Mouse (Mus musculus): ENCODE measurements at regions not wholly inside any gene's neighbourhood (a gene's known extent, or its start where the extent isn't known, plus 50 kb on each side); places are given as distances from the start of the nearest gene placed in this dataset.
A peak's percentile ranks its signal among the peaks of the same experiment; 100 is the strongest.

- DNase-seq (ENCODE audit: low read depth, low spot score) = no peak
These were observed 340.8 kb downstream of the Pax1 start for GRCm38 (mm10) chr2:147702330-147703063.

- DNase-seq (ENCODE audit: low read depth, low spot score) = no peak
These were observed 337.9 kb downstream of the Pax1 start for GRCm38 (mm10) chr2:147699524-147700081.

GRCm38 (mm10) chr2:147691896-147692295 lies 330.2 kb downstream of the Pax1 start:
- DNase-seq (ENCODE audit: low read depth, low spot score) = peak; percentile 39

GRCm38 (mm10) chr2:147690506-147691208 lies 328.9 kb downstream of the Pax1 start:
- DNase-seq (ENCODE audit: low read depth, low spot score) = no peak

GRCm38 (mm10) chr2:147688742-147689141 lies 327.0 kb downstream of the Pax1 start:
- DNase-seq (ENCODE audit: low read depth, low spot score) = peak; percentile 73

- peak; percentile 20 for DNase-seq (ENCODE audit: low read depth, low spot score)
These were observed 294.9 kb downstream of the Pax1 start for GRCm38 (mm10) chr2:147656667-147657066.

GRCm38 (mm10) chr2:147650229-147650628 lies 288.5 kb downstream of the Pax1 start:
- no peak for DNase-seq (ENCODE audit: low read depth, low spot score)

GRCm38 (mm10) chr2:147647972-147648371 lies 286.2 kb downstream of the Pax1 start:
- DNase-seq (ENCODE audit: low read depth, low spot score) = no peak

GRCm38 (mm10) chr2:147647506-147647905 lies 285.8 kb downstream of the Pax1 start:
- DNase-seq (ENCODE audit: low read depth, low spot score) = no peak

GRCm38 (mm10) chr2:147637882-147638281 lies 276.2 kb downstream of the Pax1 start:
- DNase-seq (ENCODE audit: low read depth, low spot score) = no peak

- DNase-seq (ENCODE audit: low read depth, low spot score) = no peak
These were observed 271.0 kb downstream of the Pax1 start for GRCm38 (mm10) chr2:147632737-147633136.

GRCm38 (mm10) chr2:147629716-147630115 lies 268.0 kb downstream of the Pax1 start:
- DNase-seq (ENCODE audit: low read depth, low spot score) = no peak

GRCm38 (mm10) chr2:147627096-147627495 lies 265.4 kb downstream of the Pax1 start:
- peak; percentile 53 for DNase-seq (ENCODE audit: low read depth, low spot score)

- DNase-seq (ENCODE audit: low read depth, low spot score) = no peak
These were observed 261.4 kb downstream of the Pax1 start for GRCm38 (mm10) chr2:147623116-147623515.

- no peak for DNase-seq (ENCODE audit: low read depth, low spot score)
These were observed 256.1 kb downstream of the Pax1 start for GRCm38 (mm10) chr2:147617849-147618248.

GRCm38 (mm10) chr2:147610343-147610742 lies 248.6 kb downstream of the Pax1 start:
- DNase-seq (ENCODE audit: low read depth, low spot score) = no peak

GRCm38 (mm10) chr2:147601639-147602038 lies 239.9 kb downstream of the Pax1 start:
- peak; percentile 35 for DNase-seq (ENCODE audit: low read depth, low spot score)

GRCm38 (mm10) chr2:147572413-147572812 lies 210.7 kb downstream of the Pax1 start:
- no peak for DNase-seq (ENCODE audit: low read depth, low spot score)

- no peak for DNase-seq (ENCODE audit: low read depth, low spot score)
These were observed 199.5 kb downstream of the Pax1 start for GRCm38 (mm10) chr2:147561220-147561619.

GRCm38 (mm10) chr2:147560426-147561155 lies 198.9 kb downstream of the Pax1 start:
- DNase-seq (ENCODE audit: low read depth, low spot score) = peak; percentile 54

- DNase-seq (ENCODE audit: low read depth, low spot score) = no peak
These were observed 167.4 kb downstream of the Pax1 start for GRCm38 (mm10) chr2:147529161-147529560.

- no peak for DNase-seq (ENCODE audit: low read depth, low spot score)
These were observed 153.7 kb downstream of the Pax1 start for GRCm38 (mm10) chr2:147515436-147515835.
